Mouse (Mus musculus) limb, embryonic 10.5 days (tissue): ENCODE measurements around the gene Chd1. TPM values are rescaled to one million over a fixed set of nuclear protein-coding genes. Genes with fewer than 3 reads are reported as not detected.

ENCODE experiments used
- DNase-seq: peaks from one replicate; pipeline ENCODE4 v3.0.0-alpha.2; 2017; ENCODE audit warnings: low spot score
- H3K27ac ChIP-seq: fragments of 300-500 bp; sonication (generic); 2 replicates; pipeline ENCODE4 v1.5.1; 2016; ENCODE audit warnings: mild to moderate bottlenecking
- H3K27me3 ChIP-seq: fragments of 300-500 bp; sonication (generic); 2 replicates; pipeline ENCODE4 v1.6.1; 2016; ENCODE audit warnings: low read depth, mild to moderate bottlenecking; ENCODE audit not compliant: poor library complexity, severe bottlenecking
- H3K36me3 ChIP-seq: fragments of 300-500 bp; sonication (generic); 2 replicates; pipeline ENCODE4 v1.6.1; 2016; ENCODE audit warnings: mild to moderate bottlenecking, moderate library complexity
- H3K4me1 ChIP-seq: fragments of 300-500 bp; sonication (generic); 2 replicates; pipeline ENCODE4 v1.6.1; 2016
- H3K4me3 ChIP-seq: fragments of 300-500 bp; sonication (generic); 2 replicates; pipeline ENCODE4 v1.5.1; 2016; ENCODE audit warnings: mild to moderate bottlenecking, moderate library complexity
- H3K9me3 ChIP-seq: fragments of 300-500 bp; sonication (generic); replicated peaks from 2 replicates; pipeline ENCODE4 v1.6.1; 2016; ENCODE audit warnings: mild to moderate bottlenecking
- WGBS: fragments of 180-500 bp; shearing (Covaris S2); methylation state at CpG from one replicate; pipeline ENCODE4 v1.1.7; 2016; 5-methylcytosine and 5-hydroxymethylcytosine counted together
- polyA plus RNA-seq: library from polyadenylated mRNA; unstranded; fragments of >200 nt; fragmentation: Nextera tagmentation; extraction: Ambion mirVana; gene quantifications from 2 replicates; pipeline ENCODE4 v1.2.1, GENCODE M21; 2016

The Chd1 gene
- polyA plus RNA-seq, 1 experiment from 2014 or later, result 40.7 TPM

GRCm38 (mm10) chr17:15818372-15818771 lies 113.6 kb downstream of the Chd1 start:
- Histone ChIP-seq H3K27me3 (no peaks in the 10 kb centered on the region), H3K4me3 (no peak overlapping the region), H3K9me3 (no peaks in the 10 kb centered on the region), H3K4me1 (peaks cover 54% of the 10 kb centered on the region), H3K27ac (no peak overlapping the region), H3K36me3 (peaks cover 56% of the 10 kb centered on the region)
- no peak for DNase-seq
- 82% methylated on average over 8 of the region's 8 CpGs for WGBS

GRCm38 (mm10) chr17:15820146-15820545 lies 115.4 kb downstream of the Chd1 start:
- H3K27me3 ChIP-seq, result no peaks in the 10 kb centered on the region
- DNase-seq, result no peak
- H3K9me3 ChIP-seq, result no peaks in the 10 kb centered on the region
- 0 out of 2 replicates have a peak overlapping the region, but pooled peaks have one; percentile 36 for H3K27ac ChIP-seq
- no peak overlapping the region for H3K4me3 ChIP-seq
- H3K4me1 ChIP-seq, result peaks cover 54% of the 10 kb centered on the region
- 33% methylated on average over 6 of the region's 6 CpGs for whole genome bisulfite sequencing
- peaks cover 50% of the 10 kb centered on the region for H3K36me3 ChIP-seq

- no peaks in the 10 kb centered on the region for H3K27me3 ChIP-seq
- H3K27ac ChIP-seq, result 0 out of 2 replicates have a peak overlapping the region, but pooled peaks have one; percentile 0
- 70% methylated on average over 10 of the region's 10 CpGs for WGBS
- no peak overlapping the region for H3K4me3 ChIP-seq
- H3K4me1 ChIP-seq, result peaks cover 54% of the 10 kb centered on the region
- no peak for DNase-seq
- H3K36me3 ChIP-seq, result peaks cover 44% of the 10 kb centered on the region
- no peaks in the 10 kb centered on the region for H3K9me3 ChIP-seq
These were observed 116.0 kb downstream of the Chd1 start for GRCm38 (mm10) chr17:15820761-15821160.

- Histone ChIP-seq H3K9me3 (no peaks in the 10 kb centered on the region), H3K27ac (no peak overlapping the region), H3K36me3 (peaks cover 38% of the 10 kb centered on the region), H3K27me3 (no peaks in the 10 kb centered on the region), H3K4me3 (no peak overlapping the region), H3K4me1 (peaks cover 54% of the 10 kb centered on the region)
- 91% methylated on average over 4 of the region's 4 CpGs for WGBS
- no peak for DNase-seq
These were observed 116.9 kb downstream of the Chd1 start for GRCm38 (mm10) chr17:15821706-15822105.

Other genes starting within 250 kb of the Chd1 start
- gene Psmb1, start 205.2 kb upstream of the Chd1 start, polyA plus RNA-seq, result 286 and 310 TPM in 2 replicates
- 66.7 and 67.0 TPM in 2 replicates for gene Tbp, start 205.1 kb upstream of the Chd1 start, polyA plus RNA-seq
- 45.7 and 47.9 TPM in 2 replicates for gene Pdcd2, start 177.7 kb upstream of the Chd1 start, polyA plus RNA-seq
- 1.1 and 1.9 TPM in 2 replicates for gene Prdm9, start 140.6 kb upstream of the Chd1 start, polyA plus RNA-seq
- gene Rgmb, start 126.1 kb downstream of the Chd1 start, polyA plus RNA-seq, result 9.0 and 14.2 TPM in 2 replicates